Mouse (Mus musculus): ENCODE measurements at regions not wholly inside any gene's neighbourhood (a gene's known extent, or its start where the extent isn't known, plus 50 kb on each side); places are given as distances from the start of the nearest gene placed in this dataset.

- H3K4me1 ChIP-seq (replicated peaks; ENCODE audit: control insufficient read depth, insufficient read depth, low read length): no peaks in the 10 kb centered on the region
- H3K4me2 ChIP-seq (ENCODE audit: low read length): no peak overlapping the region
- no peak overlapping the region for H3K4me3 ChIP-seq (ENCODE audit: low read depth, low read length)
- no peaks in the 10 kb centered on the region for H3K36me3 ChIP-seq (ENCODE audit: control insufficient read depth, insufficient read depth, low read length)
- 80% methylated on average over 7 of the region's 7 CpGs for WGBS
- H3K9ac ChIP-seq (ENCODE audit: low read length): no peak overlapping the region
- H3K27ac ChIP-seq (ENCODE audit: low read depth): no peak overlapping the region
- DNase-seq (ENCODE audit: low spot score) (no peak), ATAC-seq (replicated peaks; ENCODE audit: low FRiP score, low TSS enrichment, low read depth) (no peak)
- no peaks in the 10 kb centered on the region for H3K27me3 ChIP-seq (replicated peaks; ENCODE audit: control insufficient read depth, insufficient read depth, low read length)
- no peaks in the 10 kb centered on the region for H3K9me3 ChIP-seq (ENCODE audit: control insufficient read depth, low read length)
These were observed 92.4 kb downstream of the Kcnrg start for GRCm38 (mm10) chr14:61699638-61700037.

- H3K9me3 ChIP-seq (ENCODE audit: control insufficient read depth, low read length): no peaks in the 10 kb centered on the region
- H3K9ac ChIP-seq (ENCODE audit: low read length): no peak overlapping the region
- H3K36me3 ChIP-seq (ENCODE audit: control insufficient read depth, insufficient read depth, low read length): no peaks in the 10 kb centered on the region
- no peak overlapping the region for H3K27ac ChIP-seq (ENCODE audit: low read depth)
- H3K27me3 ChIP-seq (replicated peaks; ENCODE audit: control insufficient read depth, insufficient read depth, low read length): no peaks in the 10 kb centered on the region
- H3K4me2 ChIP-seq (ENCODE audit: low read length): no peak overlapping the region
- DNase-seq (ENCODE audit: low spot score) (no peak), ATAC-seq (replicated peaks; ENCODE audit: low FRiP score, low TSS enrichment, low read depth) (no peak)
- 70% methylated on average over 10 of the region's 10 CpGs for WGBS
- no peaks in the 10 kb centered on the region for H3K4me1 ChIP-seq (replicated peaks; ENCODE audit: control insufficient read depth, insufficient read depth, low read length)
- H3K4me3 ChIP-seq (ENCODE audit: low read depth, low read length): no peak overlapping the region
These were observed 93.9 kb downstream of the Kcnrg start for GRCm38 (mm10) chr14:61701131-61701530.

GRCm38 (mm10) chr14:61703916-61704315, 96.7 kb downstream of the Kcnrg start:
- H3K36me3 ChIP-seq (ENCODE audit: control insufficient read depth, insufficient read depth, low read length): no peaks in the 10 kb centered on the region
- no peaks in the 10 kb centered on the region for H3K4me1 ChIP-seq (replicated peaks; ENCODE audit: control insufficient read depth, insufficient read depth, low read length)
- no peak for DNase-seq (ENCODE audit: low spot score)
- no peak overlapping the region for H3K4me2 ChIP-seq (ENCODE audit: low read length)
- H3K27ac ChIP-seq (ENCODE audit: low read depth): no peak overlapping the region
- no peaks in the 10 kb centered on the region for H3K9me3 ChIP-seq (ENCODE audit: control insufficient read depth, low read length)
- H3K9ac ChIP-seq (ENCODE audit: low read length): no peak overlapping the region
- no peaks in the 10 kb centered on the region for H3K27me3 ChIP-seq (replicated peaks; ENCODE audit: control insufficient read depth, insufficient read depth, low read length)
- 87% methylated on average over 3 of the region's 3 CpGs for WGBS
- H3K4me3 ChIP-seq (ENCODE audit: low read depth, low read length): no peak overlapping the region
- ATAC-seq (replicated peaks; ENCODE audit: low FRiP score, low TSS enrichment, low read depth): no peak

GRCm38 (mm10) chr14:61706984-61707383, 99.7 kb downstream of the Kcnrg start:
- H3K4me1 ChIP-seq (replicated peaks; ENCODE audit: control insufficient read depth, insufficient read depth, low read length): no peaks in the 10 kb centered on the region
- no peaks in the 10 kb centered on the region for H3K27me3 ChIP-seq (replicated peaks; ENCODE audit: control insufficient read depth, insufficient read depth, low read length)
- no peaks in the 10 kb centered on the region for H3K36me3 ChIP-seq (ENCODE audit: control insufficient read depth, insufficient read depth, low read length)
- no peak overlapping the region for H3K4me3 ChIP-seq (ENCODE audit: low read depth, low read length)
- H3K9ac ChIP-seq (ENCODE audit: low read length): no peak overlapping the region
- H3K4me2 ChIP-seq (ENCODE audit: low read length): no peak overlapping the region
- ATAC-seq (replicated peaks; ENCODE audit: low FRiP score, low TSS enrichment, low read depth): no peak
- 80% methylated on average over 6 of the region's 6 CpGs for WGBS
- DNase-seq (ENCODE audit: low spot score): no peak
- H3K9me3 ChIP-seq (ENCODE audit: control insufficient read depth, low read length): no peaks in the 10 kb centered on the region
- no peak overlapping the region for H3K27ac ChIP-seq (ENCODE audit: low read depth)

GRCm38 (mm10) chr14:61708331-61708730, 101.1 kb downstream of the Kcnrg start:
- DNase-seq (ENCODE audit: low spot score): no peak
- WGBS: 74% methylated on average over 6 of the region's 6 CpGs

GRCm38 (mm10) chr14:61715746-61716145, 108.5 kb downstream of the Kcnrg start:
- no peak overlapping the region for H3K4me2 ChIP-seq (ENCODE audit: low read length)
- no peaks in the 10 kb centered on the region for H3K4me1 ChIP-seq (replicated peaks; ENCODE audit: control insufficient read depth, insufficient read depth, low read length)
- no peak overlapping the region for H3K4me3 ChIP-seq (ENCODE audit: low read depth, low read length)
- ATAC-seq (replicated peaks; ENCODE audit: low FRiP score, low TSS enrichment, low read depth) (no peak), DNase-seq (ENCODE audit: low spot score) (no peak)
- no peaks in the 10 kb centered on the region for H3K36me3 ChIP-seq (ENCODE audit: control insufficient read depth, insufficient read depth, low read length)
- H3K9me3 ChIP-seq (ENCODE audit: control insufficient read depth, low read length): 0 out of 2 replicates have a peak, but pooled peaks cover 4% of the 10 kb centered on the region
- H3K27ac ChIP-seq (ENCODE audit: low read depth): no peak overlapping the region
- no peak overlapping the region for H3K9ac ChIP-seq (ENCODE audit: low read length)
- H3K27me3 ChIP-seq (replicated peaks; ENCODE audit: control insufficient read depth, insufficient read depth, low read length): no peaks in the 10 kb centered on the region
- 92% methylated on average over 4 of the region's 4 CpGs for WGBS

More at GRCm38 (mm10) chr14:61708331-61708730, 101.1 kb downstream of the Kcnrg start:
- Histone ChIP-seq H3K27ac (ENCODE audit: low read depth) (no peak overlapping the region), H3K9me3 (ENCODE audit: control insufficient read depth, low read length) (no peaks in the 10 kb centered on the region), H3K4me2 (ENCODE audit: low read length) (no peak overlapping the region), H3K36me3 (ENCODE audit: control insufficient read depth, insufficient read depth, low read length) (no peaks in the 10 kb centered on the region), H3K4me3 (ENCODE audit: low read depth, low read length) (no peak overlapping the region), H3K4me1 (replicated peaks; ENCODE audit: control insufficient read depth, insufficient read depth, low read length) (no peaks in the 10 kb centered on the region), H3K27me3 (replicated peaks; ENCODE audit: control insufficient read depth, insufficient read depth, low read length) (no peaks in the 10 kb centered on the region), H3K9ac (ENCODE audit: low read length) (no peak overlapping the region)
- ATAC-seq (replicated peaks; ENCODE audit: low FRiP score, low TSS enrichment, low read depth): no peak

- Histone ChIP-seq H3K27me3 (replicated peaks; ENCODE audit: control insufficient read depth, insufficient read depth, low read length) (no peaks in the 10 kb centered on the region), H3K9me3 (ENCODE audit: control insufficient read depth, low read length) (0 out of 2 replicates have a peak, but pooled peaks cover 4% of the 10 kb centered on the region), H3K9ac (ENCODE audit: low read length) (no peak overlapping the region), H3K4me2 (ENCODE audit: low read length) (no peak overlapping the region), H3K27ac (ENCODE audit: low read depth) (no peak overlapping the region), H3K4me3 (ENCODE audit: low read depth, low read length) (no peak overlapping the region), H3K36me3 (ENCODE audit: control insufficient read depth, insufficient read depth, low read length) (no peaks in the 10 kb centered on the region), H3K4me1 (replicated peaks; ENCODE audit: control insufficient read depth, insufficient read depth, low read length) (no peaks in the 10 kb centered on the region)
- 52% methylated on average over 4 of the region's 4 CpGs for WGBS
- no peak for DNase-seq (ENCODE audit: low spot score)
- ATAC-seq (replicated peaks; ENCODE audit: low FRiP score, low TSS enrichment, low read depth): no peak
These were observed 111.3 kb downstream of the Kcnrg start for GRCm38 (mm10) chr14:61718392-61719124.

GRCm38 (mm10) chr14:61721302-61721701, 114.0 kb downstream of the Kcnrg start:
- Histone ChIP-seq H3K9me3 (ENCODE audit: control insufficient read depth, low read length) (0 out of 2 replicates have a peak, but pooled peaks cover 1% of the 10 kb centered on the region), H3K27ac (ENCODE audit: low read depth) (no peak overlapping the region), H3K4me2 (ENCODE audit: low read length) (no peak overlapping the region), H3K36me3 (ENCODE audit: control insufficient read depth, insufficient read depth, low read length) (no peaks in the 10 kb centered on the region), H3K4me1 (replicated peaks; ENCODE audit: control insufficient read depth, insufficient read depth, low read length) (no peaks in the 10 kb centered on the region), H3K27me3 (replicated peaks; ENCODE audit: control insufficient read depth, insufficient read depth, low read length) (no peaks in the 10 kb centered on the region), H3K9ac (ENCODE audit: low read length) (no peak overlapping the region), H3K4me3 (ENCODE audit: low read depth, low read length) (no peak overlapping the region)
- ATAC-seq (replicated peaks; ENCODE audit: low FRiP score, low TSS enrichment, low read depth) (no peak), DNase-seq (ENCODE audit: low spot score) (no peak)
- 81% methylated on average over 4 of the region's 4 CpGs for WGBS

GRCm38 (mm10) chr14:61724942-61725341, 117.7 kb downstream of the Kcnrg start:
- no peaks in the 10 kb centered on the region for H3K4me1 ChIP-seq (replicated peaks; ENCODE audit: control insufficient read depth, insufficient read depth, low read length)
- no peak overlapping the region for H3K27ac ChIP-seq (ENCODE audit: low read depth)
- H3K27me3 ChIP-seq (replicated peaks; ENCODE audit: control insufficient read depth, insufficient read depth, low read length): no peaks in the 10 kb centered on the region
- H3K9ac ChIP-seq (ENCODE audit: low read length): no peak overlapping the region
- H3K36me3 ChIP-seq (ENCODE audit: control insufficient read depth, insufficient read depth, low read length): no peaks in the 10 kb centered on the region
- DNase-seq (ENCODE audit: low spot score): no peak
- no peak overlapping the region for H3K4me3 ChIP-seq (ENCODE audit: low read depth, low read length)
- no peaks in the 10 kb centered on the region for H3K9me3 ChIP-seq (ENCODE audit: control insufficient read depth, low read length)
- WGBS: 86% methylated on average over 3 of the region's 3 CpGs
- H3K4me2 ChIP-seq (ENCODE audit: low read length): no peak overlapping the region
- no peak for ATAC-seq (replicated peaks; ENCODE audit: low FRiP score, low TSS enrichment, low read depth)

Measured in intestine, embryonic 14.5 days (tissue).